Mouse (Mus musculus): ENCODE measurements around the gene Gm28510.
"Not testable (repeated sequence)": the region's sequence is repeated elsewhere in the genome, so short reads cannot be mapped to it uniquely, and the experiment has no call there.

Gene Gm28510

DNA sequence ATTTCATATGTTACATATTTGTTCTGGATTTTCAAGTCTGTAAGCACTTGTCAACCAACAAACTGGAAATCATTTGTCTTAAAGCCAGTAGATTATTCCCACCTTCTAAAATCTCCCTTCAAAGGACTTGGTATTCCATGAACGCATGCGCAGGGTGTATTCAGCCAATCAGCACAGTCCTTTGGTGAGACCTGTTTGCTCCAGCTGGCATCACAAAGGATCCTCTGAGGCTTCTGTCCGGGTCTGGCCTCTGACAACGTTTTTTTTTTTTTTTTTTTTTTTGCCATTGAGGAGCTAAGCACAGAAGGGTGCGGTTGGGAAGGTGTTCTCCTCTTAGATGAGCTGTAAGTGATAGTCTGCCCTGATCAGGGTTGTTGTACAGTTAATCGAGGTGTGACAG is at the start of gene Gm28510:
Gene Gm28510 (plus strand): TSS at position 301 of the 400 bp plus-strand sequence.
- in situ Hi-C loops (cut with MboI, MseI) = not testable (repeated sequence)

Measured in T-helper 17 cell (primary cell).